Mouse (Mus musculus): ENCODE data around the gene Col28a1. TPM values are rescaled to one million over a fixed set of nuclear protein-coding genes. Genes with fewer than 3 reads are reported as not detected.
"Not testable (repeated sequence)": the region's sequence is repeated elsewhere in the genome, so short reads cannot be mapped to it uniquely, and the experiment has no call there.

Gene Col28a1
- polyA plus RNA-seq, 1 experiment from 2014 or later = 0.09 TPM

DNA sequence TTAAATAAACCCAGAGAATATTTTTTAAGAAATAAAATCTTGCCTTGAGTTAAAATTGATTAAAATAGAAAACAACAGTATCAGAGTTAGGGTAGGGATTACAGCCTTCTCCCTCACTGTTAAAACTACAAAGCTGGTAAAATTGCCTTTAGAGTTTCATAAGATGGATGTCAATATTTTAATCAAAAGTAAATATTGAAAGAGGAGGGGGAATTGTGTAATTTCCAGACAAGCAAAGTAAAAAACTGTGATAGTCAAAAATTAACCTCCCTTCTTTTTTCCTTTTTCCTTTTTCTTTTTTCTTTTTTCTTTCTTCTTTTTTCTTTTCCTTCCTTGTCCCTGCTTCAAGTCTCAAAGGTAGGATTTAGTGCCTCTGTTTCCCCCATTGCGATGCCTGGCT, 146.6 kb downstream of the Col28a1 start:
- DNase-seq (ENCODE audit: low spot score) = no peak
- WGBS = 94% methylated on average over 1 of the region's 1 CpGs
- Histone ChIP-seq H3K27ac (ENCODE audit: low read depth, low read length) (no peak overlapping the region), H3K36me3 (ENCODE audit: control insufficient read depth, insufficient read depth, low read length) (no peaks in the 10 kb centered on the region), H3K4me1 (replicated peaks; ENCODE audit: control insufficient read depth, insufficient read depth, low read length) (no peaks in the 10 kb centered on the region), H3K4me3 (ENCODE audit: low read depth, low read length) (no peak overlapping the region), H3K4me2 (ENCODE audit: low read depth, low read length, severe bottlenecking) (no peak overlapping the region), H3K27me3 (ENCODE audit: control insufficient read depth, insufficient read depth, low read length) (no peaks in the 10 kb centered on the region), H3K9me3 (ENCODE audit: control insufficient read depth, low read length) (no peaks in the 10 kb centered on the region), H3K9ac (ENCODE audit: low read length) (no peak overlapping the region)
- ATAC-seq (replicated peaks; ENCODE audit: low FRiP score) = no peak

DNA sequence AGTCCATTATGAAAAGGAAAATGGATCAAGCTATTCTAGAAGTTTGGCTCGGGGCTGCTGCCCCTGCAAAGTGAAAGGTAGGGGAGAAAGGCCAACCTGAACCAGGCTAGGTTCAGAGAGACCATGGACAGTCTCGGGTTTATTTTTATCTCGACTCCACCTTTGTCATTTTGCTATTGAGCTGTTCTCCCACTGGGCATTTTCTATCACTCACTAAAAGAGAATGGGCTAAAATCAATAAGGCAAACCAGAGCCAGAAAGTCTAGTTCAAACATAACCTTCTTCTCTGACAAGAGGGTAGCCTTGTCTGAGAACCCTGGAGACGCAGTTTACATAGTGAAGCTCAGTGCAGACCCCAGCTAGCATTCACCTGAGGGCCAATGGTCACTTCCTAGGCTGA, 163.7 kb downstream of the Col28a1 start:
- Histone ChIP-seq H3K4me3 (ENCODE audit: low read depth, low read length) (no peak overlapping the region), H3K4me2 (ENCODE audit: low read depth, low read length, severe bottlenecking) (no peak overlapping the region), H3K9me3 (ENCODE audit: control insufficient read depth, low read length) (no peaks in the 10 kb centered on the region), H3K9ac (ENCODE audit: low read length) (no peak overlapping the region), H3K27me3 (ENCODE audit: control insufficient read depth, insufficient read depth, low read length) (no peaks in the 10 kb centered on the region), H3K36me3 (ENCODE audit: control insufficient read depth, insufficient read depth, low read length) (no peaks in the 10 kb centered on the region), H3K4me1 (replicated peaks; ENCODE audit: control insufficient read depth, insufficient read depth, low read length) (no peaks in the 10 kb centered on the region), H3K27ac (ENCODE audit: low read depth, low read length) (no peak overlapping the region)
- 89% methylated on average over 4 of the region's 4 CpGs for WGBS
- no peak for ATAC-seq (replicated peaks; ENCODE audit: low FRiP score)
- DNase-seq (ENCODE audit: low spot score) = no peak

DNA sequence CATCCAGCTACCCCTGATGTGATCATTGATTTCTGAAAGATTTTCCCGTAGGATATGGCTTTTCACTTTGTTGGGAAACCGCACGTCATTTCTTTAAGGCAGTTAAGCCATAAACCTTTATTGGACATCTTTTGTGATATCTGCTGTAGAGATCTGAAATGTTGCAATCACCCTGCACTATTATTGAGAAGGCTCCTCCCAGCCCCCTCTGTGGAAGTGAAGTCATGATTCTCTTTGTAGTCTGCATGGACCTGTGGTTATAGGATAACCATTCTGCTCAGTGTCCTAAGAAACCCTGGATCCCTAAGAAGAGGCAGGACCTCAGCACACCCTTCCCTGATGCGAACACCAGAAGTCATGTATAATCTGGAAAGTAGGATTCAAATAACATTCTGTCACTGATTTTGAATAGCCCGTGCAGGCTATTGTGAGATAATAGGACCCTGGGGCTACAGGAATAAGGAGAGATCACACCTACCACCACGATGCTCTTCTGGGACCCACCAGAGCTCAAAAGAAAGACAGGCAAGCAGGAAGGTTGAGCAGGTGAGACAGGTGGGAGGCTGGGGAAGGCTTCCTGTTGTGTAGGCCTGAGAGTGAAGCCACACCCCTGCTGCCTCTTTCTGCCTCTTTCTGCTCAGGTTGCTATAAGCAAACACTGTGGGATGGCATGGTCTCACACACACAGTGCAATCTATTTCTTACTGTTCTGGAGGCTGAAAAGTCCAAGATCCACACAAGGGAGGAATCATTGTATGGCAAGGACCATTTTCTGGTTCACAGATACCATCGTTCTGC, 166.9 kb downstream of the Col28a1 start:
- Histone ChIP-seq H3K4me3 (ENCODE audit: low read depth, low read length) (no peak overlapping the region), H3K27me3 (ENCODE audit: control insufficient read depth, insufficient read depth, low read length) (no peaks in the 10 kb centered on the region), H3K36me3 (ENCODE audit: control insufficient read depth, insufficient read depth, low read length) (no peaks in the 10 kb centered on the region), H3K4me1 (replicated peaks; ENCODE audit: control insufficient read depth, insufficient read depth, low read length) (no peaks in the 10 kb centered on the region), H3K4me2 (ENCODE audit: low read depth, low read length, severe bottlenecking) (no peak overlapping the region), H3K9ac (ENCODE audit: low read length) (no peak overlapping the region), H3K27ac (ENCODE audit: low read depth, low read length) (no peak overlapping the region), H3K9me3 (ENCODE audit: control insufficient read depth, low read length) (no peaks in the 10 kb centered on the region)
- WGBS = 87% methylated on average over 7 of the region's 7 CpGs
- DNase-seq (ENCODE audit: low spot score) (no peak), ATAC-seq (replicated peaks; ENCODE audit: low FRiP score) (no peak)

DNA sequence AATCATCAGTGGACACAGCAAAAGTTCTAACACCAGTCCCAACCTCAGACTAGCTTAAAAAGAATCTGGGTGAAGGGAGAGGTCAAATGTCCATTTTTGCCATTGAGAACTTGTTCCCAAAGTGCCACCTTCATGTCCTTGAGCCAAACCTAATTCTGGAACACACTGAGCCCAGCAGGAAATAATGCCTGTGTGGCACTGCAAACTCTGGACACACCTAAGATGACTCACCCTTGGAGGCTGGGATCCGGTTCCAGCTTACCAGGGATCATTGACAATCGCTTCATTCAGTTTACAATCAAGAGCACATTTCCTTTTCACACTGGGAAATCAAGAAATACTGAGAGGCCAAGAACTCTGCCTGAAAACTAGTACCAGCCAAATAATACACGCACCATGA, 168.9 kb downstream of the Col28a1 start:
- no peak overlapping the region for H3K27ac ChIP-seq (ENCODE audit: low read depth, low read length)
- no peaks in the 10 kb centered on the region for H3K4me1 ChIP-seq (replicated peaks; ENCODE audit: control insufficient read depth, insufficient read depth, low read length)
- H3K9ac ChIP-seq (ENCODE audit: low read length) = no peak overlapping the region
- ATAC-seq (replicated peaks; ENCODE audit: low FRiP score) = no peak
- WGBS = 83% methylated on average over 3 of the region's 3 CpGs
- H3K27me3 ChIP-seq (ENCODE audit: control insufficient read depth, insufficient read depth, low read length) = no peaks in the 10 kb centered on the region
- no peaks in the 10 kb centered on the region for H3K36me3 ChIP-seq (ENCODE audit: control insufficient read depth, insufficient read depth, low read length)
- DNase-seq (ENCODE audit: low spot score) = no peak
- H3K4me2 ChIP-seq (ENCODE audit: low read depth, low read length, severe bottlenecking) = no peak overlapping the region
- H3K4me3 ChIP-seq (ENCODE audit: low read depth, low read length) = no peak overlapping the region
- no peaks in the 10 kb centered on the region for H3K9me3 ChIP-seq (ENCODE audit: control insufficient read depth, low read length)

DNA sequence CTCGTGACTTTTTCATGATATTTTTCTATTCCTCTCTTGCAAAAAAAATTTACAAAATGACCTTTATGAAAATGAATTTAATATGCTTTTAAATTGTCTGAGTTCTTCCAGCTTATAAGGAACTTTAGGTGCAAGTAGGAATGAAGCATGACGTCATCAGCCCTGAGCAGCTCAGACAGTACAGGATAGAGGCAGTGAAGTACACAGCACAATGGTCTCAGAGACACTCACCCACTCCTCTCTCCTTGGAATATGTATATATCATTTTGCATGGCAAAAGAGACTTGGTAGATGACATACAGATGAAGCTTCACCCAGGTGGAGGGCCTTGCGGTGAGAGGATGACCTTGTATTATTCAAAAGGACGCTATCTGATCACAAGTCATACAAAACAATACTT, 197.7 kb downstream of the Col28a1 start:
- H3K4me3 ChIP-seq (ENCODE audit: low read depth, low read length) = no peak overlapping the region
- H3K36me3 ChIP-seq (ENCODE audit: control insufficient read depth, insufficient read depth, low read length) = no peaks in the 10 kb centered on the region
- H3K9ac ChIP-seq (ENCODE audit: low read length) = no peak overlapping the region
- no peak overlapping the region for H3K4me2 ChIP-seq (ENCODE audit: low read depth, low read length, severe bottlenecking)
- H3K27me3 ChIP-seq (ENCODE audit: control insufficient read depth, insufficient read depth, low read length) = no peaks in the 10 kb centered on the region
- H3K27ac ChIP-seq (ENCODE audit: low read depth, low read length) = no peak overlapping the region
- DNase-seq (ENCODE audit: low spot score) (no peak), ATAC-seq (replicated peaks; ENCODE audit: low FRiP score) (peak; percentile 55)
- whole genome bisulfite sequencing = 63% methylated on average over 4 of the region's 4 CpGs
- H3K9me3 ChIP-seq (ENCODE audit: control insufficient read depth, low read length) = no peaks in the 10 kb centered on the region
- no peaks in the 10 kb centered on the region for H3K4me1 ChIP-seq (replicated peaks; ENCODE audit: control insufficient read depth, insufficient read depth, low read length)

DNA sequence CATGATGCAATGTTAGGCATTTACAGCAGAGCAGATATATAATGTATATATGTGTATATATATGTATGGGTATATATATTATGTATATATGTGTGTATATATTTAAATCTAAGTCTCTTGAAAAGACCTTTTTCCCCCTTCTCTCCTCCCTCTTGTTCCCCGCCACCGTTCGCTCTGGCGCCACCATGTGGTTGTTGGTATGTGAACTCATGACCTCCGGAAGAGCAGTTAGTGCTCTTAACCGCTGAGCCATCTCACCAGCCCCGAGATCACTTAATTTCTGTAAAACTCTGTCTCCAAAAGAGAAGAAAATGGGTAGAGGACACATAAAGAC, 208.8 kb downstream of the Col28a1 start:
- Histone ChIP-seq H3K9me3 (ENCODE audit: control insufficient read depth, low read length) (no peaks in the 10 kb centered on the region), H3K9ac (ENCODE audit: low read length) (no peak overlapping the region), H3K27me3 (ENCODE audit: control insufficient read depth, insufficient read depth, low read length) (no peaks in the 10 kb centered on the region), H3K4me3 (ENCODE audit: low read depth, low read length) (peak overlapping the region; percentile 8), H3K4me2 (ENCODE audit: low read depth, low read length, severe bottlenecking) (peak overlapping the region; percentile 6; the same call in 1 of the 2 replicates), H3K4me1 (replicated peaks; ENCODE audit: control insufficient read depth, insufficient read depth, low read length) (no peaks in the 10 kb centered on the region), H3K36me3 (ENCODE audit: control insufficient read depth, insufficient read depth, low read length) (no peaks in the 10 kb centered on the region), H3K27ac (ENCODE audit: low read depth, low read length) (no peak overlapping the region)
- ATAC-seq (replicated peaks; ENCODE audit: low FRiP score) = peak; percentile 58
- WGBS = 34% methylated on average over 7 of the region's 7 CpGs
- peak; percentile 75 for DNase-seq (ENCODE audit: low spot score)

DNA sequence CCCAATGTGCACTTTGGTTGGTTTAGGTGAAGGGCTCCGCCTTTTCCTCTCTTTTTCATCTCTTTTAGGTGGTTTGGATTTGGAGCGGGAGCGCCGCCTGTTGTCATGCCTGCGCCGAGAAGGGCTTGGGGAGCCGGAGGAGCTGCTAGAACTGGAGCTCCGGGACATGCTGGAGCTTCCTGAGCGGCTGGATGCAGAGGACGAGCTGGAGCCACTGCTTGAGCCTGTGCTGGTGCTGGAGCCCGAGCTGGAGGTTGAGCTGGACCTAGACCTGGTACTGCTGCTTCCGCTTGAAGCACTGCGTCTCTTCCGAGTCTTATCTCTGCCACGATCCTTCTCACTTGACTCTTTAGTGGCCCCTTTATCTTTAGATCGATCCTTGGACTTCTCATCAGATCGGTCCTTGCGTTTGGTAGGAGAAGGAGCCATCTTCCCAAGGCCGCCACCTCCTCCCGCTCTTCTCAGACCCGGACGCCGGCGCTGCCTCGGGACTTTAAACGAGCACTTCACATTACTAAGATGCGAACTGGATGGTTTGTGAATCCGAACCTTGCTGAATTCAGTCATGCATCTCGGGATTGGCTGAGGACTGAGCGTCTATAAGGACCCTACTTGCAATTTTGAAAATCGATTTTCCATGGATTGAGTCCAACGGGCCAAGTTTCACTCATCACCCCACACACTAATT, 209.3 kb downstream of the Col28a1 start:
- DNase-seq (ENCODE audit: low spot score); H3K27me3 ChIP-seq (ENCODE audit: control insufficient read depth, insufficient read depth, low read length); H3K27ac ChIP-seq (ENCODE audit: low read depth, low read length); H3K4me1 ChIP-seq (replicated peaks; ENCODE audit: control insufficient read depth, insufficient read depth, low read length); H3K9me3 ChIP-seq (ENCODE audit: control insufficient read depth, low read length); H3K36me3 ChIP-seq (ENCODE audit: control insufficient read depth, insufficient read depth, low read length): not testable (repeated sequence)
- ATAC-seq (replicated peaks; ENCODE audit: low FRiP score) = peak; percentile 42
- H3K4me3 ChIP-seq (ENCODE audit: low read depth, low read length) = peak overlapping the region; percentile 8
- 60% methylated on average over 32 of the region's 32 CpGs for WGBS
- H3K9ac ChIP-seq (ENCODE audit: low read length) = 0 out of 2 replicates have a peak overlapping the region, but pooled peaks have one; percentile 7
- H3K4me2 ChIP-seq (ENCODE audit: low read depth, low read length, severe bottlenecking) = peak overlapping the region; percentile 6; the same call in 1 of the 2 replicates

DNA sequence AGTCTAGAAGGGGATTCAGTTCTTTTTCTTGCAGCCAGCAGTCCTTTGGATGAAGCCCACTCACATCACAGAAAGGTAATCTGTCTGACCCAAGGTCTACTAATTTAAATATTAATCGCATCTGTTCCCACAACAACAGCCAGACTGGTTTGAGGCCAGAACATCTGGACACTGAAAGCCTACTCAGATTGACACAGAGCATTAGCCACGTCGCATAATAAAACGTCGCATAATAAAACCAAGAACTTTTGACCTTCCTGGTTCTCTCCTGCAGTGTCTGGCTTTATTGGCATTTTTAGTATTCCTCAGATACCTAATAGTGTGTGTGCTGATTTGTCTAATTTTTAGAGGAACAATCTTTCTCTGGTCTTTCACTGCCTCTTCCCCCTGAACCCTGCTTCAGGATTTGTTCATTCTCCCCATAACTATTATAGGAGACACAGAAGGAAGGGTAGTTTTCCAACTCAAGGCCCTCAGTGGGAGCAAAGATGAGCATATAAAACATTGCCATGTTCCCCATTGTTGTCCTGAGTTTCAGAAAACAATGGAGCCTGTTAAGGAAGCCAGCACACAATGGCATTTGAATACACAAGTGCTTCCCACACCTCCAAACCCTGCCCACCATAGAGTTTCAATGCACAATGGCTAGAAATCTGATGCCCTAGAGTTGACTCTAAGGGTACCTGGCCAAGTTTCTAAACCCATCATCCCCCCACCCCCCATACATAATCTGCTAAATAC, 221.2 kb downstream of the Col28a1 start:
- 0 out of 2 replicates have a peak, but pooled peaks cover 2% of the 10 kb centered on the region for H3K4me1 ChIP-seq (replicated peaks; ENCODE audit: control insufficient read depth, insufficient read depth, low read length)
- no peaks in the 10 kb centered on the region for H3K36me3 ChIP-seq (ENCODE audit: control insufficient read depth, insufficient read depth, low read length)
- no peak overlapping the region for H3K4me2 ChIP-seq (ENCODE audit: low read depth, low read length, severe bottlenecking)
- no peaks in the 10 kb centered on the region for H3K27me3 ChIP-seq (ENCODE audit: control insufficient read depth, insufficient read depth, low read length)
- no peak overlapping the region for H3K9ac ChIP-seq (ENCODE audit: low read length)
- H3K4me3 ChIP-seq (ENCODE audit: low read depth, low read length) = no peak overlapping the region
- H3K27ac ChIP-seq (ENCODE audit: low read depth, low read length) = no peak overlapping the region
- WGBS = 59% methylated on average over 5 of the region's 5 CpGs
- DNase-seq (ENCODE audit: low spot score) (no peak), ATAC-seq (replicated peaks; ENCODE audit: low FRiP score) (no peak)
- no peaks in the 10 kb centered on the region for H3K9me3 ChIP-seq (ENCODE audit: control insufficient read depth, low read length)

Data from forebrain, embryonic 11.5 days (tissue).